Mouse (Mus musculus): Measurements from ENCODE around the gene Serpina12.

DNA sequence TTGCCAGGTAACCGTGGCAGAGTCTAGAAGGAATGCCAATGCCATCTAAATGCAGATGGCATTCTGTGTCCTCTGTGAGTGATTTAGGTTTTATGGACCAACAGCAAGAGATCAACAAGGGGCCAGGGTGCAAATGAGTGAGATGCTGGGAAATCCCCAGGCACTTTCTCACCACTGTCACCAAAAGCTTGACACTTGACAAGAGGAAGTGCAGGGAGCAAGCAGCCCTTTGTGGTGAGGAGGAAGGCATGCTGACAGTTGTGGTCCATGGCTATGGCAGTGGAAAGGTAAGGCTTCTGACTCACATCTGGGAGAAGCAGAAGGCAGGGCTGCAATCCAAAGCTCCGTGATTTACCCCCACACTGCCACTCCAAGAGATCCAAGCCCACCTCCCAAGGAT, 17.6 kb upstream of the Serpina12 start:
- TF ChIP-seq CTCF (IDR thresholded peaks at IDR 0.05; ENCODE audit: low read depth, low read length) (no peak), POLR2AphosphoS5 (IDR thresholded peaks at IDR 0.05; ENCODE audit: insufficient replicate concordance, low read depth, low read length) (no peak), GATA2 (IDR thresholded peaks at IDR 0.05; ENCODE audit: borderline replicate concordance, low read depth, low read length) (no peak), GATA1 (IDR thresholded peaks at IDR 0.05; ENCODE audit: borderline replicate concordance, low read length) (no peak), TAL1 (conservative IDR thresholded peaks at IDR 0.05; ENCODE audit: low read depth, low read length) (no peak)

All from G1E (cell line).